Mouse (Mus musculus) bone marrow, adult 2 months (tissue): ENCODE data around the gene Sf1.

Source experiments
- CTCF ChIP-seq: fragments of 200-500 bp; IDR thresholded peaks from 2 replicates; pipeline ENCODE4 v1.5.1; 2011; ENCODE audit warnings: low read length, control low read depth; ENCODE audit not compliant: control insufficient read depth, insufficient read depth
- POLR2A ChIP-seq: fragments of 200-500 bp; IDR thresholded peaks from 2 replicates; pipeline ENCODE4 v1.6.1; 2011; ENCODE audit warnings: low read depth, mild to moderate bottlenecking, control low read depth, low read length, borderline replicate concordance; ENCODE audit not compliant: control insufficient read depth

GRCm38 (mm10) chr19:6375423-6376254, 12.1 kb downstream of the Sf1 start:
- no peak for TF ChIP-seq POLR2A
- no peak for TF ChIP-seq CTCF
